Mouse (Mus musculus): Measurements from ENCODE around the gene Spats2.

GRCm38 (mm10) chr15:99221315-99221952 lies 95.7 kb downstream of the Spats2 start:
- TF ChIP-seq CTCF (IDR thresholded peaks at IDR 0.05; ENCODE audit: insufficient read depth, low read length) (no peak), POLR2A (IDR thresholded peaks at IDR 0.05; ENCODE audit: borderline replicate concordance, extremely low read depth, low read depth, low read length) (no peak)

Data from lung, adult 2 months (tissue).